Mouse (Mus musculus): ENCODE measurements around the gene Sh3pxd2b. TPM values are rescaled to one million over a fixed set of nuclear protein-coding genes. Genes with fewer than 3 reads are reported as not detected.

Sh3pxd2b gene
- 0.49 TPM for polyA plus RNA-seq (2014; fragmentation: Illumina TruSeq; extraction: RNeasy Lipid Tissue Mini Kit (QIAGEN cat#74804); ENCODE audit: low read depth, low replicate concordance)

DNA sequence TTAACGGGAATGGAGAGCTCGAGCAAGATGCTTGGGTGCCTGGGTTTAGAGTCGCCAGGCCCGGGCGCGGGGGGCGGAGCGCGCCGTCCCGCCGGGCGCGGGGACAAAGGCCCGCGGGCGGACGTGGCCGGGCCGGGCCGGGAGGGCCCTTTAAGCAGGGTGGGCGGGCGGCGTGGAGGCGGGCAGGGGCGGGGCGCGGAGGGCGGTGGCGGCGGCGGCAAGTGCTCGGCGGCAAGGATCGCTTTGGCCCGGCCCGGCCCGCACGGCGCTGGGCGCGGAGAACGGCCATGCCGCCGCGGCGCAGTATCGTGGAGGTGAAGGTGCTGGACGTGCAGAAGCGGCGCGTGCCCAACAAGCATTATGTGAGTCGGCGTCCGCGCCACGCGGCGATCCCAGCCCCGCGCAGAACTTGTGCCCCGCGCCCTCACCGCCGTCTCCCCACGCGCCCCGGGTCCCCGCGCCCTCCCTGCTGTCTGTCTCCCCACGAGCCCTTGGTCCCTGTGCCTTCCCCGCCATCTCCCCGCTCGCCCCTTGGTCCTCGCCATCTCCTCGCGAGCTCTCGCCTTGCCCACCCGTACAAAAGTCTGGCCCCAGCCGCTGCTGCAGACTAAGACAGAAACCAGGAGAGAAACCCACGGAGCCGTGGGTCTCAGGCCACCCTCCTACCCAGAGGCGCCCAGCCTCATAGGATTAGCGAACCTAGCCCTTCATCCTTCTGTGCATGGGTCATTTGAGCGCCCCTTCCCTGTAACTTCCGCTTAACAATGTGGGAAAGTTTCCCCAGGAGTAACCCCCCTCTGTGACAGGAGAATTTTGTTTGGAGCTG lies at the start of gene Sh3pxd2b:
Gene Sh3pxd2b (plus strand): TSS at position 214 of the 826 bp plus-strand sequence.

DNA sequence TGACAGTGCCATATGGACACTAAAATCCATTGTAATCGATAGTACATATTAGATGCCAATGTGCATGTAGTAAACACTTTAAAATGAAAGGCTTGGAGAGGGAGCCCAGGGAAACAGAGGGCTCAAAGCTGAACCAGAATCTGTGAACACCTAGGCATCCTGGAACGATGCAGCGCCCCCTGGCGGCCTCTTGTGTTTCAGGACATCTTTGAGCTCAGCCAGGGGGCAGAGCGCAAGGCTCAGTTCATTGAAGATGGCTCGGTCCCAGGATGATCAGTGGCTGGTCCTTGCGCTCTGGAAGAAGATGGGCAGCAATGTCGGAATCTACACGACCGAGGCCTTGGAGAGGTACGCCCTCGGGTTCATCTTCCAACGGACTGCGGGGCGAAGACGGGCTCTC lies 47.8 kb upstream of the Sh3pxd2b start, which contains the start of gene Hbq1a:
Gene Hbq1a (plus strand): TSS at position 205 of the 400 bp plus-strand sequence.

DNA sequence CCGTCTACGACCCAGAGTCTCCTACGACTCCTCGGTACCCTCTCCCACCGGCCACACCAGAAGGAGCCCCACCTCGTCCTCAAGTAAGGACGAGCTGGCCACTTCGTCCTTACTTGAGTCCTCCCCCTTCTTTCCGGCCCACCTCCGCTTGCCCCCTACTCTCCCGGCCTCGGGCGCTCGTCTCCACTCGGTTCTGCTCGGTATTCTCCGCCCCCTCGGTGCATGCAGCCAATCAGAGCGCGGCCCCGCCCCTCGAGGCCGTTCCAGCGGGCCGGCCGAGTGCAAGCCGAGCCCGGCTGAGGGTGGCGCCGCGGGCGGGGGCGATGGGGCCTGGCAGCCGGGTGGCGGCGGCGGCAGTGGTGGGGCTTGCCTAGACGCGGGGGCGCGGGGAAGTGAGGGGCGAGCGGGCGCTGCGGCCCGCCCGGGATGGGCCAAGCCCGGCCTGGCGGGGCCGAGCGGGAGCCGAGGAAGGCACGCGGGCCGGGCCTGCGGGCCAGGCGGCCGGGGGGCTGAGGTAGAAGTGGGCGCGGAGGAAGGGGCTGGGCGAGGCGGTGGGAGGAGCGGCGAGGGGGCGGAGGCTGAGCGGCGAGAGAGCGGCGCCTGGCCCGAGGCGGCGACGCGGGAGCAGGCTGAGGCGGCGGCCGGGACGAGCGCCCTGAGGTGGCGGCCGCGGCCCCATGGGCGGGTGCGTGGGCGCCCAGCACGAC lies 107.3 kb downstream of the Sh3pxd2b start, which contains the start of gene Ubtd2:
Gene Ubtd2 (plus strand): TSS at position 571 of the 707 bp plus-strand sequence.

Other genes starting within 250 kb of the Sh3pxd2b start
- gene Il9r, start 147.5 kb upstream of the Sh3pxd2b start, polyA plus RNA-seq (2014; fragmentation: Illumina TruSeq; extraction: RNeasy Lipid Tissue Mini Kit (QIAGEN cat#74804); ENCODE audit: low read depth, low replicate concordance): not detected
- 1.4 TPM for gene Snrnp25, start 142.4 kb upstream of the Sh3pxd2b start, polyA plus RNA-seq (2014; fragmentation: Illumina TruSeq; extraction: RNeasy Lipid Tissue Mini Kit (QIAGEN cat#74804); ENCODE audit: low read depth, low replicate concordance)
- gene Rhbdf1, start 125.5 kb upstream of the Sh3pxd2b start, polyA plus RNA-seq (2014; fragmentation: Illumina TruSeq; extraction: RNeasy Lipid Tissue Mini Kit (QIAGEN cat#74804); ENCODE audit: low read depth, low replicate concordance): 0.53 TPM
- 5.7 TPM for gene Mpg, start 121.3 kb upstream of the Sh3pxd2b start, polyA plus RNA-seq (2014; fragmentation: Illumina TruSeq; extraction: RNeasy Lipid Tissue Mini Kit (QIAGEN cat#74804); ENCODE audit: low read depth, low replicate concordance)
- gene Nprl3, start 80.1 kb upstream of the Sh3pxd2b start, polyA plus RNA-seq (2014; fragmentation: Illumina TruSeq; extraction: RNeasy Lipid Tissue Mini Kit (QIAGEN cat#74804); ENCODE audit: low read depth, low replicate concordance): 4.0 TPM
- gene Hba-x, start 71.4 kb upstream of the Sh3pxd2b start, polyA plus RNA-seq (2014; fragmentation: Illumina TruSeq; extraction: RNeasy Lipid Tissue Mini Kit (QIAGEN cat#74804); ENCODE audit: low read depth, low replicate concordance): not detected
- gene Hba-a1, start 64.3 kb upstream of the Sh3pxd2b start, polyA plus RNA-seq (2014; fragmentation: Illumina TruSeq; extraction: RNeasy Lipid Tissue Mini Kit (QIAGEN cat#74804); ENCODE audit: low read depth, low replicate concordance): 2.9 TPM
- gene Hbq1b, start 60.9 kb upstream of the Sh3pxd2b start, polyA plus RNA-seq (2014; fragmentation: Illumina TruSeq; extraction: RNeasy Lipid Tissue Mini Kit (QIAGEN cat#74804); ENCODE audit: low read depth, low replicate concordance): not detected
- 40.1 TPM for gene Hba-a2, start 51.3 kb upstream of the Sh3pxd2b start, polyA plus RNA-seq (2014; fragmentation: Illumina TruSeq; extraction: RNeasy Lipid Tissue Mini Kit (QIAGEN cat#74804); ENCODE audit: low read depth, low replicate concordance)
- not detected for gene Hbq1a, start 47.8 kb upstream of the Sh3pxd2b start, polyA plus RNA-seq (2014; fragmentation: Illumina TruSeq; extraction: RNeasy Lipid Tissue Mini Kit (QIAGEN cat#74804); ENCODE audit: low read depth, low replicate concordance)
- 1.4 TPM for gene Ubtd2, start 107.5 kb downstream of the Sh3pxd2b start, polyA plus RNA-seq (2014; fragmentation: Illumina TruSeq; extraction: RNeasy Lipid Tissue Mini Kit (QIAGEN cat#74804); ENCODE audit: low read depth, low replicate concordance)
- not detected for gene Efcab9, start 184.3 kb downstream of the Sh3pxd2b start, polyA plus RNA-seq (2014; fragmentation: Illumina TruSeq; extraction: RNeasy Lipid Tissue Mini Kit (QIAGEN cat#74804); ENCODE audit: low read depth, low replicate concordance)
- gene Stk10, start 185.5 kb downstream of the Sh3pxd2b start, polyA plus RNA-seq (2014; fragmentation: Illumina TruSeq; extraction: RNeasy Lipid Tissue Mini Kit (QIAGEN cat#74804); ENCODE audit: low read depth, low replicate concordance): 0.44 TPM

Data from kidney, adult 10 weeks (tissue).